Mouse (Mus musculus) hindbrain, postnatal 0 days (tissue): ENCODE results near the gene Hoxa4. TPM values are rescaled to one million over a fixed set of nuclear protein-coding genes. Genes with fewer than 3 reads are reported as not detected.

ENCODE experiments used
- ATAC-seq: fragments of 200-750 bp; cut with Nextera tagmentation; 2 replicates; pipeline ENCODE4 v1.8.0; 2017; ENCODE audit warnings: mild to moderate bottlenecking, moderate TSS enrichment, moderate library complexity
- DNase-seq: peaks from one replicate; pipeline ENCODE4 v3.0.0-alpha.2; 2015; ENCODE audit warnings: low spot score
- H3K27ac ChIP-seq: fragments of 300-500 bp; sonication (generic); 2 replicates; pipeline ENCODE4 v1.5.1; 2014; ENCODE audit warnings: mild to moderate bottlenecking
- H3K27me3 ChIP-seq: fragments of 300-500 bp; sonication (generic); 2 replicates; pipeline ENCODE4 v1.6.1; 2014; ENCODE audit warnings: low read length, mixed read lengths; ENCODE audit not compliant: insufficient read depth
- H3K36me3 ChIP-seq: fragments of 300-500 bp; sonication (generic); 2 replicates; pipeline ENCODE4 v1.6.1; 2014; ENCODE audit warnings: low read length, mixed read lengths; ENCODE audit not compliant: insufficient read depth
- H3K4me1 ChIP-seq: fragments of 300-500 bp; sonication (generic); 2 replicates; pipeline ENCODE4 v1.6.1; 2014; ENCODE audit warnings: antibody characterized with exemption, low read length, mixed read lengths; ENCODE audit not compliant: insufficient read depth
- H3K4me2 ChIP-seq: fragments of 300-500 bp; sonication (generic); 2 replicates; pipeline ENCODE4 v1.6.1; 2014; ENCODE audit warnings: low read depth, mild to moderate bottlenecking, low read length, moderate library complexity, mixed read lengths
- H3K4me3 ChIP-seq: fragments of 300-500 bp; sonication (generic); 2 replicates; pipeline ENCODE4 v1.5.1; 2014; ENCODE audit warnings: low read length
- H3K9ac ChIP-seq: fragments of 300-500 bp; sonication (generic); replicated peaks from 2 replicates; pipeline ENCODE4 v1.6.1; 2014; ENCODE audit warnings: mild to moderate bottlenecking, low read length, moderate library complexity, mixed read lengths
- H3K9me3 ChIP-seq: fragments of 300-500 bp; sonication (generic); 2 replicates; pipeline ENCODE4 v1.6.1; 2016; ENCODE audit warnings: low read length, mixed read lengths
- CTCF ChIP-seq: IDR thresholded peaks from 2 replicates; pipeline ENCODE4 v1.5.1; 2016; ENCODE audit warnings: antibody characterized with exemption, control low read depth, low read depth
- WGBS: fragments of 180-500 bp; shearing (Covaris S2); extraction: QIAGEN DNeasy Blood & Tissue Kit; methylation state at CpG from one replicate; pipeline ENCODE4 v1.1.7; 2014; 5-methylcytosine and 5-hydroxymethylcytosine counted together
- polyA plus RNA-seq: library from polyadenylated mRNA; unstranded; fragments of >200 nt; fragmentation: Nextera tagmentation; extraction: Ambion mirVana; gene quantifications from 2 replicates; pipeline ENCODE4 v1.2.1, GENCODE M21; 2015
- total RNA-seq: library from RNA; depleted of rRNA; stranded (reverse); fragments of >200 nt; gene quantifications from 2 replicates; pipeline ENCODE4 v1.2.3, GENCODE M21; 2014

Hoxa4 gene
- total and polyA plus RNA-seq, 2 experiments from 2014 or later = 4.8 to 12.0 TPM

DNA sequence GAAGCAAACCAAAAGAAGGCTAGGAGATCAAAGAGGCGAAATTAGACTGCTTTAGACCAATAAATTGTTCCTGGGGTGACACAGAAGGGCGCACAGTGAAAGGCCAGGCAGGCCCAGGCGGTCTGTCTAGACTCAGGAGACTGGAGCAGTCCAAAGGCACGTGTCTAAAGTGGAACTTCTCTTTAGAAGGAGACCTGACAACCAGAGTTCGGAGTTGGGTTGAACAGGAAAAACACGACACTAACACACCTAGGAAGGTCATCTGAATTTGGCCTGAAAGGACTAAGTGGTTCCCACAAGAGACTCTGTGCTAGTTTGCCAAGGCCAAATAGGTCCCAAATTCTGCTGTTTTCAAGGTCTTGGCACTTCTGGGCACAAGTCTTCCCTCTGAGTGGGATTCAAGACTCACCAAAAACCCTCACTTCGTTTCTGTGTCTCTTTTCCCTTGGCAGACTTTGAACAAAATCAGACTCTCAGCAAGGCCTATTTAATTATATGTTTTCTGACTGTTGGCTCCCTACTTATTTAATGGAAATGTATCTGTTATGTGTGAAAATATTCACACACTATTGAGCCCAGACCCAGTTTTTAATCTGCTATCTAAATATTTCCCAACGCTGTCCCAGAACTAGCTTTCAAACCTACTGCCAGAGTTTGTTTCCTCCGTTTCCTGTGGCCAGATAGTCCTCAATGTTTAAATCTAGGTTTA, 27.8 kb upstream of the Hoxa4 start:
- no peak overlapping the region for H3K4me2 ChIP-seq
- ATAC-seq (no peak), DNase-seq (no peak)
- peaks cover 96% of the 10 kb centered on the region for H3K27me3 ChIP-seq
- no peak overlapping the region for H3K9ac ChIP-seq
- no peak overlapping the region for H3K27ac ChIP-seq
- no peaks in the 10 kb centered on the region for H3K36me3 ChIP-seq
- no peaks in the 10 kb centered on the region for H3K4me1 ChIP-seq
- no peak overlapping the region for H3K4me3 ChIP-seq
- no peak for TF ChIP-seq CTCF
- H3K9me3 ChIP-seq = no peaks in the 10 kb centered on the region
- 20% methylated on average over 9 of the region's 9 CpGs for WGBS

DNA sequence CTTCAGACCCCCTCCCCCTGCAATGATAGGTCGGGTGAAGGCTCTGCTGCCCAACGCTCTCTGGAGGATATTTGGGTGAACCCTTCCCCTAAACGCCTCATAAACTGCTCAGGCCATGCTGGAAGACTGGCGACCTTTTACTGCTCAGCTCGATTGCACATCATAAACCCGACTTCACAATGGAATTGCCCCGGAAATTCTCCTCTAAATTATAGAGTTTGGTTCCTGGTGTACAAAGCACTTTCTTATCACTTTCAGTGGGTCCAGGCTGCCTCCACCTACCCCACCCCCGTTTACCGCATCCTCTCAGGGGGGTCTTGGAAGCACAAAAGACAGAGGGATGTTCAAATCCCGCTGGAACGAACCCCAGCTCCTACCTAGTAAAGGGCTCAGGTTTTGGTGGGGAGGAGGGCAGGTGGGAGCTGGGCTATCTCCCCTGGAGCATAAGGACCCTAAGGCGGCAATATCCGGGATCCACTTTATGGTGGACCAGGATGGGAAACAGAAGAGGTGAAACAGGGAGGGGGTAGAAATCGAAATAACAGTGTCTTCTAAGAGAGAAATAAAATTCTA, 27.2 kb upstream of the Hoxa4 start:
- TF ChIP-seq CTCF = no peak
- ATAC-seq (no peak), DNase-seq (no peak)
- Histone ChIP-seq H3K27ac (no peak overlapping the region), H3K36me3 (no peaks in the 10 kb centered on the region), H3K9ac (no peak overlapping the region), H3K9me3 (no peaks in the 10 kb centered on the region), H3K4me1 (no peaks in the 10 kb centered on the region), H3K27me3 (peaks cover 96% of the 10 kb centered on the region), H3K4me3 (no peak overlapping the region), H3K4me2 (no peak overlapping the region)
- WGBS = 8% methylated on average over 14 of the region's 14 CpGs

DNA sequence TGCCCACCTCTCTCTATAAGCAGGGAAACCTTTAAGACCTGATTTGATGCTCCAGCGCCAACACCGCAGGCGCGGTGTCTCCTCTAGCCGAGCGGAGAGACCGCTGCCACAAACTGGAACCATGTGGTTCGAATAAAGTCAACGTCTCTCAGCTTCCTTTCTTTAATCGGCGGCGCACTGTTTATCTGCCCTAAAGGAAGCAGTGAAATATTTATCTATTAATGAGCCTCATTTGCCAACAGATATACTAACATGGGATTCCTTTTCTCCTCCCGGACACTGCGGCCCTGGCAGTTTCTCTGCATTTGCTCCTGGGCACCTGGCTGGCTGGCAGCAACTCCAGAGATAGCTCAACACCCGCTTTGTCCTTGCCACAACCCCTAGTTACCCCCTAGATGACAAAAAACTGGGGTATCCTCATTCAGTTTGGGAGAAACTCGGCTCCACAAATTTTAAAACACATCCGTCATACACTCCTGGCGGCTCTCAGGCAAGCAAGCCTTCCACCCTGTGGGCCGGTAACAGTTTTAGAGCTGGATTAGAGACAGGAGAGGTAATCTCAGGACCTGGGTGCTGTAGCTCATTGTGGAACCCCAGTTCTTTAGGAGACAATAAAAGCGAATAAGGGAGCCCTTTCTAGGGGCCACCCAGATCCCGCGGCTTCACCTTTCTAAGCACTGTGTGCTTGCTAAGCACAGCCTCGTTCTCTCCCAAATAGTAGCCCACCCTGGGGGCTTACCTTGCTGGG, 26.5 kb upstream of the Hoxa4 start:
- Histone ChIP-seq H3K36me3 (no peaks in the 10 kb centered on the region), H3K4me3 (no peak overlapping the region), H3K4me1 (no peaks in the 10 kb centered on the region), H3K27me3 (peaks cover 97% of the 10 kb centered on the region), H3K9ac (no peak overlapping the region), H3K27ac (no peak overlapping the region), H3K9me3 (no peaks in the 10 kb centered on the region), H3K4me2 (no peak overlapping the region)
- WGBS = 6% methylated on average over 23 of the region's 23 CpGs
- no peak for TF ChIP-seq CTCF
- DNase-seq (no peak), ATAC-seq (no peak)

DNA sequence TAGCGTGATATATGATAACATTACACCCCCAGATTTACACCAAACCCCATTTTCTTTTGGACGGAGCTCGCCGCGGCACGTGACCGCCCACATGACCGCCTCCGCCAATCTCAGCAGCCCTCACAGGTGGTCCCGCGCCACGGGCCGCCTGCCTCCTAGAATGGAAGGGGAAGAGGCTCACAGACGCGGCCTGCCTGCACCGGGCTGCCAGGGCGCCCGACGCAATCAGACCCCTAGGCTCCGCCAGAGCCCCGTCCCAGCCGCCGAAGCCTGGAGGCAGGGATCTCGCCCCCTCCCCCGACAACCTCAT, 25.9 kb upstream of the Hoxa4 start:
- no peak for DNase-seq

DNA sequence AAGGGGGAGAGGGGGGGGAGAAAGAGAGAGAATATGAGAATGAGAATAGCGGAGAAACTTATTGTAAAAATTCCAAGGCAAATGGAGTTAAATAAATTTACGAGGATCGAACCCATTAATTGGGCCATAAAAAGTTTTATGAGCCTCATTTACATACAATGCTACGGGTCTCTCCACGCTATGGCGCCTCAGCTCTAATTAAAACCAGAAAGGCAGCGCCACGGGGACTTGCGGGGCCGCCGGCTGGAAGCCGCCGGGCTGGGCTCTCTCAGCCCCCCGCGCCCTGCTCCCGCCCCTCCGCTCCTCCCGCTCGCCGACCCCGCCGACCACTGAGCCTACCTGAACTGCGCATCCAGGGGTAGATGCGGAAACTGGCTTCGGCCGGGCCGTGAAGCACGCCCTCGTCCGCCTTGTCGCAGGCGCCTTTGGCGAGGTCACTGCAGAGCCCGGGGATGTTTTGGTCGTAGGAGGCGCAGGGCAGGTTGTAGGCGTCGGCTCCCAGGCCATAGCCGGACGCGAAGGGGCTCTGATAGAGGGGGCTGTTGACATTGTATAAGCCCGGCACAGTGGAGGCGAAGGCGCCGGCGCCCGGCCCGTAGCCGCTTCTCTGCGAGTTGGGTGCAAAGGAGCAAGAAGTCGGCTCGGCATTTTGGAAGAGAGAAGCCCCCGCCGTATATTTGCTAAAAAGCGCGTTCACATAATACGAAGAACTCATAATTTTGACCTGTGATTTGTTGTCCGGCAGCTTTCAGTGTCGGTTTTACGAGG, 25.3 kb upstream of the Hoxa4 start:
- 2% methylated on average over 60 of the region's 60 CpGs for WGBS
- Histone ChIP-seq H3K4me1 (no peaks in the 10 kb centered on the region), H3K27ac (no peak overlapping the region), H3K4me3 (peak overlapping the region; percentile 23), H3K27me3 (peaks cover 96% of the 10 kb centered on the region), H3K9ac (no peak overlapping the region), H3K4me2 (peak overlapping the region; percentile 31; the same call in 1 of the 2 replicates), H3K9me3 (no peaks in the 10 kb centered on the region), H3K36me3 (no peaks in the 10 kb centered on the region)
- no peak for TF ChIP-seq CTCF
- DNase-seq = no peak
- no peak for ATAC-seq

More for the DNA sequence above, 25.9 kb upstream of the Hoxa4 start:
- Histone ChIP-seq H3K9ac (no peak overlapping the region), H3K4me1 (no peaks in the 10 kb centered on the region), H3K27me3 (peaks cover 96% of the 10 kb centered on the region), H3K4me3 (peak overlapping the region; percentile 23), H3K36me3 (no peaks in the 10 kb centered on the region), H3K27ac (no peak overlapping the region), H3K4me2 (peak overlapping the region; percentile 31; the same call in 1 of the 2 replicates), H3K9me3 (no peaks in the 10 kb centered on the region)
- no peak for ATAC-seq
- no peak for TF ChIP-seq CTCF
- under 1% methylated on average over 25 of the region's 25 CpGs for WGBS

DNA sequence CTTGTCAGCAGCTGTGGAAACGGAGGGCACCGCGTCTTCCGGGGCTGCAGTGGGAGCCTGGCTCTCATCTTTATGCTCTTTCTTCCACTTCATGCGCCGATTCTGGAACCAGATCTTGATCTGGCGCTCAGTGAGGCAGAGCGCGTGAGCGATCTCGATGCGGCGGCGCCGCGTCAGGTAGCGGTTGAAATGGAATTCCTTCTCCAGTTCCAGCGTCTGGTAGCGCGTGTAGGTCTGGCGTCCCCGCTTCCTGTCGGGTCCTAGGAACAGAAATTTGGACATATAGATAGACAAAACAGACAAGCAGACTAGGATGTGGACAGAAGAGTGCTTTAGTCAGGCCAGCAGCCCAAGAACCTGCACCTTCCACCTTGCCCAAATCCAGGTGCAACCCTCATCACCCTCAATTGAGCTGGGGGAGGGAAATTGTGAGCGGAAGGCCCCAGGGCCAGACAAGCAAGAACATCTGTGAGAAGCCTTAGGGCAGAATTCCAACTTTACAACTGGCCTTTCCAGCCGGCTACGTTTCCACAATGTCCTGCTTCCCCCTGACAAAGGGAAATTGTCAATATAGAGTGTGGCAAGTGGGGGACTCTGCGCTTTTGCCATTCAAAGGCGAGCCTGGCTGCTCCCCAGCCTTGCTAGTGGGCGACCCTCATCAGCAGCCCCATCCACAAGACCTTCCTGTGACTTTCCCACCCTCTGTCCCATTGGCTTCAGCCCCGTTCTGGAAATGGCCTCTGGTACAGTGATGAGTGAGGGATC, 24.4 kb upstream of the Hoxa4 start:
- DNase-seq (no peak), ATAC-seq (no peak)
- Histone ChIP-seq H3K36me3 (no peaks in the 10 kb centered on the region), H3K4me3 (no peak overlapping the region), H3K4me2 (no peak overlapping the region), H3K4me1 (no peaks in the 10 kb centered on the region), H3K27ac (no peak overlapping the region), H3K9ac (no peak overlapping the region), H3K27me3 (peaks cover 96% of the 10 kb centered on the region), H3K9me3 (no peaks in the 10 kb centered on the region)
- 4% methylated on average over 30 of the region's 30 CpGs for WGBS
- TF ChIP-seq CTCF = no peak
